Mouse (Mus musculus) cerebellum, postnatal 4 days (tissue): Measurements from ENCODE around the gene Rbm19.
"Not testable (repeated sequence)": the region's sequence is repeated elsewhere in the genome, so short reads cannot be mapped to it uniquely, and the experiment has no call there.

Source experiments
- DNase-seq, 2 experiments: peaks; one replicate each; pipeline ENCODE4 v3.0.0; 2022; ENCODE audit warnings: low spot score in 2 of 2, mixed read lengths in 1 of 2

Rbm19 gene

DNA sequence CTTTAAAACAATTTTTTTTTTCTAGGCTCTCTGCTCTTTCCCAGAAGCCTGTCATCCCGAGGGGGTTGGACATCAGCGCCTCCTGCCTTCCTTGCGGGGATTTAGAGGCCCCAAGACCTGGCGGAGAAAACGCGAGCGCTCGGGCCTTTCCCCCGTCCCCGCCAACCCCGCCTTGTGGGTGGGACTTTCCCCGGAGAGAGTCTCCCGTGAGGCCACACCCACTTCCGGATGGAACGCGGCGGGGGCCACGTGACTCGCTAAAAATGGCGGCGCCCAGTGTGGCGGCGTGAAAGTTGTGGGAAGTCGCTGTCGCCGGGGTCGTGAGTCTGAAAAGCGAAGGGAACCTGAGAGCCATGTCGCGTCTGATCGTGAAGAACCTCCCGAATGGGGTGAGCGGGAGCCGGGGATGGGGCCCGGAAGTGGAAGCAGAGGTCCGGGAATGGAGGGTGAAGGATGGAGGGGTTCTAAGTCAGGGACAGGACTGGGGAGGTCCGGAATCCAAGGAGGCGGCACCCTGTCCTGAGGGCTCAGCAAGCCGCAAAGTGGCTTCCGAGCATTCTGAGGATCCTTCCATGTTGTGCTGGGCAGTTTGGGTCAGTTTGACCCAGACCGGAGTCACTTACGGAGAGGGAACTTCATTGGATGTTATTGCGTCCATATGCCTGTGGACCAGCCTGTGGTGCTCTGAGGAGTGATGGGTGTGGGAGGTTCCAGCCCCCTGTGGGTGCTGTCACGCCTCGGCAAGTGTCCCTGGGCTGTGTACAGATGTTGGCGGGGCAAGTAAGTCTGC lies at the start of gene Rbm19:
Rbm19 (plus strand) TSS at position 205 of the 790 bp plus-strand sequence.
- peak; percentile 79 to 90 for DNase-seq

DNA sequence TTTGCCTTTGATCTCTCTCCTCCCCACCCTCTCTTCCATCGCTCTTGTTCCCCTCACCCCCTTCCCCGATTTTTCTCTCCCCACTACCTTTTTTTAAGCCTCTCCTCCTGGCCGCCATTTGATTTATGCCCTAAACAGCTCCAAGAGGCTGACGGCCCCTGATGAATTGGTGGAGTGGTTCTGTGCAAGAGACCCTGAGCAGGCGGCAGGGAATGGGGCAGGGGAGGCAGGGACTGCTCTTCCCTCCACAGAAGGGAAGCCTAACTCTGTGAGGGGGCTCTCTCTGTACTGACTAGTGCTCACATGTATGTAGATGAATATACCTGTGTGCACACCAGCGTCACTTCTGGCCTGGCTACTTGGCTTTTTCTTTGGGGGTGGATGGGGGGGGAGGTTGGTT lies 49.0 kb upstream of the Rbm19 start:
- no peak for DNase-seq

- no peak for DNase-seq
Measured at GRCm38 (mm10) chr5:120074101-120074500, 42.2 kb upstream of the Rbm19 start.

DNA sequence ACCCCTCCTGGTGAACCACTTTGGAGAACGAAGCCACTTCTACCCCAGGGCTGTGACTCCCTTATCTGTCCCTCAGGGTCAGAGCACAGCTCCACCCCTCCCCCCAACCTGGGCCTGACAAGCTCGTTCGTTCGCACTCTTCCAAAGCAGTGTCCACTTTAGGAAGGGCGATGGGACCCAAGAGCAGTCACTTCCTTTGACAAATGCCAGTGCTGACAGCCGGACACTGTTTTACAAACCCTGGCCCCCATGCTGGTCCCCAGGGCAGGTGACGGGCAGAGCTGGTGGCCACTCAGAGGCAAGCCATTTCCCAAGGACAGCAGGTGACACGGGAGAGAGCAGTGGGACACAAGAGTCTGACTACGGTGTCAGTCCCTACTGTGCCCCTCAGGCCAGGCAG lies 36.2 kb upstream of the Rbm19 start:
- no peak for DNase-seq

- DNase-seq, result no peak
Measured at GRCm38 (mm10) chr5:120080468-120080867, 35.8 kb upstream of the Rbm19 start.

DNA sequence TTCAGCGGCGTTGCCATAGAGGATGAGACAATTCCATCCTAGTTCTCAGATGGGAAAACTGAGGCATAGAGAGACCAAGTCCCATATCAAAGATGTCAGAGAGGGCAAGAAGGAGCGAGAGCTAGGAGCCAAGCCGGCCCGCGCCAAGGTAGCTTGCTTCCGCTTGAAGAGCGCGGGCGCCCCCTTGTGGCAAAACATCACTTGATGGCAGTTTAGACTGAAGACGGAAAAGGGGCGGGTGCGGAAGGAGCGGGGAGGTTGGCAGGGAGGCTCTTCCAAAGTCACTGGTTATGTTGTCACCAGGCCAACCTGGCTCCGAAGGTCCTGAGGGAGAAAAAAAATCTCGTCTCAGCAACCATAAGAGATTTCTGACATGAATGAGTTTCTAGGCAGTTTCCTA lies 27.7 kb upstream of the Rbm19 start:
- peak; percentile 79 to 94 for DNase-seq

DNA sequence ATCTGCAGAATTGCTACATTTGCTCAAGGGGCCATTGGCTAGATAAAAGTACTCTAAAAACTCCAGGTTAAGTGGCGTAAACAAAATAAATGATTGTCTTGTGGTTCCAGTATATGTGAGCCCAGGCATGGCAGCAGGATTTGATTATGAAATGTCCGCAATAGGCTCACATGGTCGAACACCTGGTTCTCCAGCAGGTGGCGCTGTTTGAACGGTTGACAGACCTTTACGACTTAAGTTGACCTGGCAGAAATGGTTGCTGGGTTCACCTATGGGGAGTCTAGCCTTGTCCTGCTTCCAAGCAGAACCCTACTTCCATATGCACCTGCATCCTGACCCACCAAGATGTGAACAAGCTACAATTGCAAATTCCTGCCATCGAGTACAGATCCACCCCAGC lies 21.7 kb upstream of the Rbm19 start:
- peak in 1 of 2 experiments; percentile 38 for DNase-seq

GRCm38 (mm10) chr5:120097042-120097441 lies 19.2 kb upstream of the Rbm19 start:
- DNase-seq, result no peak

- DNase-seq, result no peak
Measured at GRCm38 (mm10) chr5:120100814-120101213, 15.5 kb upstream of the Rbm19 start.

GRCm38 (mm10) chr5:120102097-120102496 lies 14.2 kb upstream of the Rbm19 start:
- no peak for DNase-seq

- DNase-seq, result peak; percentile 56 to 77
Measured at GRCm38 (mm10) chr5:120102732-120103131, 13.5 kb upstream of the Rbm19 start.

DNA sequence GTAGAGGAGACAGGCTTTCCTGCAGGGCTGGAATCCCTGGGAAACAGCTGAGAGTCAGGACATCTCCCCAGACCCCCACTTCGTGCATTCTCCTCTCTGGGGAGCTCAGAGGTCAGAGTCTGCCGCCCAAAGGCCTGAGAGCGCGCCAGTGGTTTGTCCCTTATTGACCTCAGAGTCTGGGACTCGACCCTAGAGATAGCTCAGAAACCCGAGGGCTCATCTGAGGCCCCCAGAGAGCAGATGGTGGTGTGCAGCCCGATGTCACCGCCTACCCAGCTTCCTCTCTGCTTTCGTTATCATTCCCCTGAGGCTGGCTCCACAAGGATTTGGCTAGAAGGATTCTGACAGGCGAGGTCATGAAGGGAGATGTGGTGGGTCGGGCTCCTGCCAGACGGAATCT lies 12.8 kb upstream of the Rbm19 start:
- no peak for DNase-seq

GRCm38 (mm10) chr5:120106424-120107073 lies 9.7 kb upstream of the Rbm19 start:
- no peak for DNase-seq

- no peak for DNase-seq
Measured at GRCm38 (mm10) chr5:120114361-120114760, 1.9 kb upstream of the Rbm19 start.

DNA sequence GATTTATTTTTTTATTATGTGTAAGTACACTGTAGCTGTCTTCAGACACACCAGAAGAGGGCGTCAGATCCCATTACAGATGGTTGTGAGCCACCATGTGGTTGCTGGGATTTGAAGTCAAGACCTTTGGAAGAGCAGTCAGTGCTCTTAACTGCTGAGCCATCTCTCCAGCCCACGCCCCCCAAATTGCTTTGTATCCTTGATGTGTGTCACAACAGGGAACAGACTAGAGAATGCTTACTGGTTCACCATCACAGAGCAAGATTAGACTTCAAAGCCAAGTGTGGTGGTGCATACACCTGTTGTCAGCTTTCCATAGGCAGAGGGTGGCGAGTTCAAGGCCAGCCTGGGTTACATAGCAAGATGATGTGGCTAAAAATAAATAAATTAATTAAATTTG lies 896 bp downstream of the Rbm19 start:
- not testable (repeated sequence) for DNase-seq

GRCm38 (mm10) chr5:120124881-120125690 lies 8.8 kb downstream of the Rbm19 start:
- no peak for DNase-seq

GRCm38 (mm10) chr5:120127641-120128040 lies 11.4 kb downstream of the Rbm19 start:
- peak in 1 of 2 experiments; percentile 32 for DNase-seq

DNA sequence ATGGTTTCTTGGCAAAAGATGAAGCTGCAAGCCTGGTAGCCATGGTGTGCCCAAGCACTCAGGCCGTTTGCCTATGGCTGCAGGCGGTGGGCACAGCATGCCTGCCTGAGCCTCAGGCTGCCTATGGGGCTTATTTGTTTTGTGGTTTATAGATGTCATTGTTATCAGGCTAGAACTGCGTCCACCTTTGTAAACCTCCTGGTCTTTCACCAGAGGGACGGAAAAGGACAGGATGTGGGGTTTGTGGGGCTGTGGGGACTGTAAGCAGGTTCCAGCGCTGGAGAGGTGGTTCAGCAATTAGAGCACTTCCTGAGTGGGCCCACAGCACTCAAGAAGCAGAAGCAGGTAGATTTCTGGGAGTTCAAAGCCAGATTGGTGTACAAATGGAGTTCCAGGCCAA lies 12.2 kb downstream of the Rbm19 start:
- no peak for DNase-seq

DNA sequence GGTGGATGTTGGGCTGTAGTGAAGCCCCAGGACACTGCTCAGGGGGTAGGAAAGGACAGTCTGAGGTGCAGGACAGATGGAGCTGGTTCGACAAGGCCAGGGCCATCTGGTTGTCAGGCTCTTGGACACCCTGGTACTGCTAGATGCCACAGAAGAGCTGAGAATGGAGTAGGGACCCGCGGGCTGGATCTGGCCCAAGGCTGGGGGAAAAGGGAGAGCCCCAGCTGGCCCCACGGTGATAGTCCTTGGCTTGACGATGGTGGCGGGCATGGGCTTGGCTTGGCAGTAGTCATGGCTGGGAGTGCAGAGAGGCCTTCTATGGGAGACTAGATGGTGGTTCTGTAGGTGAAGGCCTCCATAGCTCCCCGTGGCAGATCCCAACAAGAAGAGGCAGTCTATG lies 12.8 kb downstream of the Rbm19 start:
- DNase-seq, result no peak

- no peak for DNase-seq
Measured at GRCm38 (mm10) chr5:120129761-120130160, 13.5 kb downstream of the Rbm19 start.

- DNase-seq, result no peak
Measured at GRCm38 (mm10) chr5:120130163-120130562, 13.9 kb downstream of the Rbm19 start.

- peak in 1 of 2 experiments; percentile 37 for DNase-seq
Measured at GRCm38 (mm10) chr5:120131600-120131999, 15.3 kb downstream of the Rbm19 start.
